Mouse (Mus musculus) myocyte (in vitro differentiated cells): Measurements from ENCODE around the gene Crybg1. TPM values are rescaled to one million over a fixed set of nuclear protein-coding genes. Genes with fewer than 3 reads are reported as not detected.

ENCODE experiments used
- H3K27me3 ChIP-seq: one replicate; pipeline ENCODE4 v1.6.1; 2011; ENCODE audit not compliant: control insufficient read depth, insufficient read depth, insufficient read length
- H3K36me3 ChIP-seq: one replicate; pipeline ENCODE4 v1.6.1; 2011; ENCODE audit not compliant: control insufficient read depth, insufficient read depth
- H3K4me2 ChIP-seq: one replicate; pipeline ENCODE4 v1.6.1; 2011; ENCODE audit warnings: low read depth, control low read depth
- H3K4me3 ChIP-seq: one replicate; pipeline ENCODE4 v1.5.1; 2011; ENCODE audit warnings: mild to moderate bottlenecking, control low read depth, moderate library complexity
- H3K79me2 ChIP-seq: one replicate; pipeline ENCODE4 v1.6.1; 2011; ENCODE audit not compliant: control insufficient read depth, insufficient read depth
- H3ac ChIP-seq: one replicate; pipeline ENCODE4 v1.6.1; 2011; ENCODE audit not compliant: control insufficient read depth, insufficient read length
- CEBPB ChIP-seq: IDR thresholded peaks from 2 replicates; pipeline ENCODE4 v1.6.1; 2011; ENCODE audit warnings: mild to moderate bottlenecking, moderate library complexity; ENCODE audit not compliant: poor library complexity, insufficient read depth, severe bottlenecking
- E2F4 ChIP-seq: IDR thresholded peaks from one replicate; pipeline ENCODE4 v1.6.1; 2011; ENCODE audit warnings: mild to moderate bottlenecking, control low read depth, moderate library complexity; ENCODE audit not compliant: insufficient read depth
- MAX ChIP-seq: IDR thresholded peaks from one replicate; pipeline ENCODE4 v1.6.1; 2011; ENCODE audit warnings: low read depth, mild to moderate bottlenecking, control low read depth
- MYOD1 ChIP-seq, 3 experiments: IDR thresholded peaks; one replicate each; pipeline ENCODE4 v1.6.1; 2011; ENCODE audit warnings: control low read depth in 2 of 3, low read depth in 2 of 3, mild to moderate bottlenecking in 2 of 3, moderate library complexity in 1 of 3; ENCODE audit not compliant: insufficient read length in 2 of 3, control insufficient read depth in 1 of 3
- MYOG ChIP-seq, 3 experiments: IDR thresholded peaks; one replicate each; pipeline ENCODE4 v1.6.1; 2011; ENCODE audit warnings: control low read depth in 2 of 3, low read depth in 2 of 3, mild to moderate bottlenecking in 2 of 3; ENCODE audit not compliant: insufficient read length in 2 of 3, control insufficient read depth in 1 of 3, insufficient read depth in 1 of 3
- POLR2A ChIP-seq: IDR thresholded peaks from one replicate; pipeline ENCODE4 v1.6.1; 2011; ENCODE audit warnings: low read depth, mild to moderate bottlenecking, control low read depth, moderate library complexity; ENCODE audit not compliant: insufficient read length
- POLR2AphosphoS2 ChIP-seq: IDR thresholded peaks from one replicate; pipeline ENCODE4 v1.6.1; 2011; ENCODE audit warnings: low read depth, control low read depth; ENCODE audit not compliant: insufficient read length
- REST ChIP-seq: IDR thresholded peaks from one replicate; pipeline ENCODE4 v1.6.1; 2011; ENCODE audit warnings: mild to moderate bottlenecking, control low read depth, moderate library complexity; ENCODE audit not compliant: insufficient read depth, insufficient read length
- SRF ChIP-seq: IDR thresholded peaks from one replicate; pipeline ENCODE4 v1.6.1; 2011; ENCODE audit warnings: low read depth; ENCODE audit not compliant: control insufficient read depth, insufficient read length
- TCF12 ChIP-seq: IDR thresholded peaks from one replicate; pipeline ENCODE4 v1.6.1; 2011; ENCODE audit warnings: mild to moderate bottlenecking, control low read depth; ENCODE audit not compliant: poor library complexity, insufficient read depth, severe bottlenecking
- TCF3 ChIP-seq: IDR thresholded peaks from one replicate; pipeline ENCODE4 v1.6.1; 2011; ENCODE audit warnings: low read depth, control low read depth; ENCODE audit not compliant: insufficient read length
- USF1 ChIP-seq: IDR thresholded peaks from one replicate; pipeline ENCODE4 v1.6.1; 2011; ENCODE audit warnings: low read depth, mild to moderate bottlenecking, control low read depth, moderate library complexity
- polyA plus RNA-seq: library from polyadenylated mRNA; unstranded; fragments of >200 nt; fragmentation: generic; extraction: Trizol; gene quantifications from one replicate; pipeline ENCODE4 v1.2.1, GENCODE M21; 2012; ENCODE audit warnings: missing spikeins

Crybg1 gene
- polyA plus RNA-seq, 1 experiment = 3.7 TPM

GRCm38 (mm10) chr10:44011408-44011807, 137.2 kb downstream of the Crybg1 start:
- no peaks in the 10 kb centered on the region for H3K79me2 ChIP-seq
- no peak overlapping the region for H3ac ChIP-seq
- no peak overlapping the region for H3K4me3 ChIP-seq
- no peaks in the 10 kb centered on the region for H3K27me3 ChIP-seq
- no peak overlapping the region for H3K4me2 ChIP-seq
- no peak for TF ChIP-seq SRF
- TF ChIP-seq REST = no peak
- no peak for TF ChIP-seq POLR2A
- no peak for TF ChIP-seq E2F4
- no peak for TF ChIP-seq MAX
- TF ChIP-seq POLR2AphosphoS2 = no peak
- TF ChIP-seq TCF3 = no peak
- H3K36me3 ChIP-seq = no peaks in the 10 kb centered on the region

GRCm38 (mm10) chr10:44008808-44009207, 139.8 kb downstream of the Crybg1 start:
- H3K4me2 ChIP-seq = no peak overlapping the region
- H3K4me3 ChIP-seq = no peak overlapping the region
- H3K27me3 ChIP-seq = no peaks in the 10 kb centered on the region
- TF ChIP-seq SRF = no peak
- TF ChIP-seq TCF3 = no peak
- no peak for TF ChIP-seq MAX
- TF ChIP-seq POLR2AphosphoS2 = no peak
- no peak for TF ChIP-seq MYOD1 (IDR thresholded peaks at IDR 0.05; ENCODE audit: control insufficient read depth in 1 of 3, insufficient read length in 2 of 3, low read depth in 2 of 3)
- H3ac ChIP-seq = no peak overlapping the region
- no peaks in the 10 kb centered on the region for H3K36me3 ChIP-seq
- H3K79me2 ChIP-seq = no peaks in the 10 kb centered on the region

- Histone ChIP-seq H3K36me3 (no peaks in the 10 kb centered on the region), H3K27me3 (no peaks in the 10 kb centered on the region), H3K4me3 (no peak overlapping the region), H3K79me2 (no peaks in the 10 kb centered on the region), H3K4me2 (no peak overlapping the region), H3ac (no peak overlapping the region)
- TF ChIP-seq E2F4 (no peak), MAX (no peak), TCF3 (no peak)
Observed at GRCm38 (mm10) chr10:44006815-44007214, 141.8 kb downstream of the Crybg1 start.

- TF ChIP-seq SRF (no peak), MYOD1 (IDR thresholded peaks at IDR 0.05; ENCODE audit: control insufficient read depth in 1 of 3, insufficient read length in 2 of 3, low read depth in 2 of 3) (peak in 2 of 3 experiments; percentile 9 to 52), MYOG (IDR thresholded peaks at IDR 0.05; ENCODE audit: control insufficient read depth in 1 of 3, insufficient read depth in 1 of 3, insufficient read length in 2 of 3, low read depth in 2 of 3) (peak in 2 of 3 experiments; percentile 5 to 32)
- Histone ChIP-seq H3ac (no peak overlapping the region), H3K36me3 (no peaks in the 10 kb centered on the region), H3K4me3 (no peak overlapping the region), H3K27me3 (no peaks in the 10 kb centered on the region), H3K4me2 (peak overlapping the region; percentile 10), H3K79me2 (peaks cover 8% of the 10 kb centered on the region)
Observed at GRCm38 (mm10) chr10:44005677-44006641, 142.7 kb downstream of the Crybg1 start.

GRCm38 (mm10) chr10:44004221-44004751, 144.4 kb downstream of the Crybg1 start:
- Histone ChIP-seq H3K79me2 (peaks cover 12% of the 10 kb centered on the region), H3K4me3 (peak overlapping the region; percentile 62), H3K36me3 (no peaks in the 10 kb centered on the region), H3K4me2 (peak overlapping the region; percentile 97), H3K27me3 (no peaks in the 10 kb centered on the region), H3ac (peak overlapping the region; percentile 40)
- no peak for TF ChIP-seq E2F4
- TF ChIP-seq MAX = no peak
- TF ChIP-seq POLR2A = peak; percentile 27
- TF ChIP-seq CEBPB = no peak
- TF ChIP-seq MYOG (IDR thresholded peaks at IDR 0.05; ENCODE audit: control insufficient read depth in 1 of 3, insufficient read depth in 1 of 3, insufficient read length in 2 of 3, low read depth in 2 of 3) = no peak

- Histone ChIP-seq H3K4me2 (peak overlapping the region; percentile 97), H3K27me3 (no peaks in the 10 kb centered on the region), H3K4me3 (peak overlapping the region; percentile 62), H3K79me2 (peaks cover 12% of the 10 kb centered on the region), H3K36me3 (no peaks in the 10 kb centered on the region), H3ac (peak overlapping the region; percentile 40)
- TF ChIP-seq POLR2A = peak; percentile 66
- TF ChIP-seq TCF12 = no peak
- no peak for TF ChIP-seq SRF
- no peak for TF ChIP-seq POLR2AphosphoS2
- TF ChIP-seq E2F4 = no peak
- no peak for TF ChIP-seq TCF3
- TF ChIP-seq MYOG (IDR thresholded peaks at IDR 0.05; ENCODE audit: control insufficient read depth in 1 of 3, insufficient read depth in 1 of 3, insufficient read length in 2 of 3, low read depth in 2 of 3) = peak in 1 of 3 experiments; percentile 2
- TF ChIP-seq MYOD1 (IDR thresholded peaks at IDR 0.05; ENCODE audit: control insufficient read depth in 1 of 3, insufficient read length in 2 of 3, low read depth in 2 of 3) = no peak
- no peak for TF ChIP-seq CEBPB
- no peak for TF ChIP-seq USF1
- TF ChIP-seq MAX = no peak
- no peak for TF ChIP-seq REST
Observed at GRCm38 (mm10) chr10:44003551-44004151, 145.0 kb downstream of the Crybg1 start.
